Mouse (Mus musculus): ENCODE measurements at regions not wholly inside any gene's neighbourhood (a gene's known extent, or its start where the extent isn't known, plus 50 kb on each side); places are given as distances from the start of the nearest gene placed in this dataset.

GRCm38 (mm10) chr4:89082838-89083237, 54.1 kb upstream of the Mtap start:
- Histone ChIP-seq H3K4me1 (no peaks in the 10 kb centered on the region), H3K9me3 (no peaks in the 10 kb centered on the region), H3K4me3 (no peak overlapping the region), H3K36me3 (replicated peaks) (no peaks in the 10 kb centered on the region), H3K27ac (no peak overlapping the region), H3K27me3 (ENCODE audit: poor library complexity, severe bottlenecking) (no peaks in the 10 kb centered on the region)
- WGBS: 82% methylated on average over 3 of the region's 3 CpGs
- DNase-seq (ENCODE audit: extremely low spot score, low spot score): no peak

- Histone ChIP-seq H3K27ac (no peak overlapping the region), H3K36me3 (replicated peaks) (no peaks in the 10 kb centered on the region), H3K9me3 (no peaks in the 10 kb centered on the region), H3K4me3 (no peak overlapping the region), H3K27me3 (ENCODE audit: poor library complexity, severe bottlenecking) (no peaks in the 10 kb centered on the region), H3K4me1 (peaks cover 15% of the 10 kb centered on the region)
- no peak for DNase-seq (ENCODE audit: extremely low spot score, low spot score)
- WGBS: 95% methylated on average over 9 of the region's 9 CpGs
Measured at GRCm38 (mm10) chr4:89078485-89078884, 58.4 kb upstream of the Mtap start.

GRCm38 (mm10) chr4:89074705-89075104, 62.2 kb upstream of the Mtap start:
- H3K27ac ChIP-seq: no peak overlapping the region
- peaks cover 15% of the 10 kb centered on the region for H3K4me1 ChIP-seq
- H3K36me3 ChIP-seq (replicated peaks): no peaks in the 10 kb centered on the region
- H3K4me3 ChIP-seq: no peak overlapping the region
- no peaks in the 10 kb centered on the region for H3K9me3 ChIP-seq
- no peaks in the 10 kb centered on the region for H3K27me3 ChIP-seq (ENCODE audit: poor library complexity, severe bottlenecking)
- 60% methylated on average over 4 of the region's 4 CpGs for WGBS
- no peak for DNase-seq (ENCODE audit: extremely low spot score, low spot score)

- Histone ChIP-seq H3K4me3 (no peak overlapping the region), H3K27me3 (ENCODE audit: poor library complexity, severe bottlenecking) (no peaks in the 10 kb centered on the region), H3K4me1 (peaks cover 11% of the 10 kb centered on the region), H3K27ac (no peak overlapping the region), H3K9me3 (no peaks in the 10 kb centered on the region), H3K36me3 (replicated peaks) (no peaks in the 10 kb centered on the region)
- no peak for DNase-seq (ENCODE audit: extremely low spot score, low spot score)
- WGBS: 86% methylated on average over 2 of the region's 2 CpGs
Measured at GRCm38 (mm10) chr4:89070430-89070829, 66.5 kb upstream of the Mtap start.

GRCm38 (mm10) chr4:89064401-89064800, 72.5 kb upstream of the Mtap start:
- Histone ChIP-seq H3K27me3 (ENCODE audit: poor library complexity, severe bottlenecking) (no peaks in the 10 kb centered on the region), H3K9me3 (no peaks in the 10 kb centered on the region), H3K4me1 (0 out of 2 replicates have a peak, but pooled peaks cover 5% of the 10 kb centered on the region), H3K36me3 (replicated peaks) (no peaks in the 10 kb centered on the region), H3K27ac (no peak overlapping the region), H3K4me3 (no peak overlapping the region)
- 73% methylated on average over 7 of the region's 7 CpGs for WGBS
- no peak for DNase-seq (ENCODE audit: extremely low spot score, low spot score)

- H3K4me3 ChIP-seq: no peak overlapping the region
- H3K4me1 ChIP-seq: 0 out of 2 replicates have a peak, but pooled peaks cover 5% of the 10 kb centered on the region
- 94% methylated on average over 1 of the region's 1 CpGs for WGBS
- DNase-seq (ENCODE audit: extremely low spot score, low spot score): no peak
- no peaks in the 10 kb centered on the region for H3K9me3 ChIP-seq
- H3K27ac ChIP-seq: no peak overlapping the region
- no peaks in the 10 kb centered on the region for H3K36me3 ChIP-seq (replicated peaks)
- no peaks in the 10 kb centered on the region for H3K27me3 ChIP-seq (ENCODE audit: poor library complexity, severe bottlenecking)
Measured at GRCm38 (mm10) chr4:89062384-89062783, 74.5 kb upstream of the Mtap start.

GRCm38 (mm10) chr4:89061619-89062018, 75.3 kb upstream of the Mtap start:
- 91% methylated on average over 4 of the region's 4 CpGs for WGBS
- Histone ChIP-seq H3K9me3 (no peaks in the 10 kb centered on the region), H3K4me1 (0 out of 2 replicates have a peak, but pooled peaks cover 5% of the 10 kb centered on the region), H3K27me3 (ENCODE audit: poor library complexity, severe bottlenecking) (no peaks in the 10 kb centered on the region), H3K27ac (no peak overlapping the region), H3K36me3 (replicated peaks) (no peaks in the 10 kb centered on the region), H3K4me3 (no peak overlapping the region)
- DNase-seq (ENCODE audit: extremely low spot score, low spot score): no peak

GRCm38 (mm10) chr4:89057573-89057972, 79.3 kb upstream of the Mtap start:
- H3K4me1 ChIP-seq: no peaks in the 10 kb centered on the region
- H3K27me3 ChIP-seq (ENCODE audit: poor library complexity, severe bottlenecking): no peaks in the 10 kb centered on the region
- H3K36me3 ChIP-seq (replicated peaks): no peaks in the 10 kb centered on the region
- DNase-seq (ENCODE audit: extremely low spot score, low spot score): no peak
- H3K9me3 ChIP-seq: no peaks in the 10 kb centered on the region
- H3K27ac ChIP-seq: no peak overlapping the region
- no peak overlapping the region for H3K4me3 ChIP-seq

- no peaks in the 10 kb centered on the region for H3K36me3 ChIP-seq (replicated peaks)
- no peaks in the 10 kb centered on the region for H3K4me1 ChIP-seq
- WGBS: 87% methylated on average over 1 of the region's 1 CpGs
- no peak for DNase-seq (ENCODE audit: extremely low spot score, low spot score)
- no peak overlapping the region for H3K4me3 ChIP-seq
- no peaks in the 10 kb centered on the region for H3K9me3 ChIP-seq
- no peak overlapping the region for H3K27ac ChIP-seq
- H3K27me3 ChIP-seq (ENCODE audit: poor library complexity, severe bottlenecking): no peaks in the 10 kb centered on the region
Measured at GRCm38 (mm10) chr4:89057135-89057534, 79.8 kb upstream of the Mtap start.

GRCm38 (mm10) chr4:89055969-89056368, 81.0 kb upstream of the Mtap start:
- Histone ChIP-seq H3K4me3 (no peak overlapping the region), H3K9me3 (no peaks in the 10 kb centered on the region), H3K4me1 (no peaks in the 10 kb centered on the region), H3K27ac (no peak overlapping the region), H3K27me3 (ENCODE audit: poor library complexity, severe bottlenecking) (no peaks in the 10 kb centered on the region), H3K36me3 (replicated peaks) (no peaks in the 10 kb centered on the region)
- WGBS: 91% methylated on average over 3 of the region's 3 CpGs
- DNase-seq (ENCODE audit: extremely low spot score, low spot score): no peak

GRCm38 (mm10) chr4:89053606-89054005, 83.3 kb upstream of the Mtap start:
- Histone ChIP-seq H3K27me3 (ENCODE audit: poor library complexity, severe bottlenecking) (no peaks in the 10 kb centered on the region), H3K9me3 (no peaks in the 10 kb centered on the region), H3K4me3 (no peak overlapping the region), H3K36me3 (replicated peaks) (no peaks in the 10 kb centered on the region), H3K4me1 (no peaks in the 10 kb centered on the region), H3K27ac (no peak overlapping the region)
- 68% methylated on average over 6 of the region's 6 CpGs for WGBS
- DNase-seq (ENCODE audit: extremely low spot score, low spot score): no peak

- WGBS: 68% methylated on average over 5 of the region's 5 CpGs
- Histone ChIP-seq H3K27ac (no peak overlapping the region), H3K4me1 (no peaks in the 10 kb centered on the region), H3K4me3 (no peak overlapping the region), H3K27me3 (ENCODE audit: poor library complexity, severe bottlenecking) (no peaks in the 10 kb centered on the region), H3K9me3 (no peaks in the 10 kb centered on the region), H3K36me3 (replicated peaks) (no peaks in the 10 kb centered on the region)
- DNase-seq (ENCODE audit: extremely low spot score, low spot score): no peak
Measured at GRCm38 (mm10) chr4:89051897-89052296, 85.0 kb upstream of the Mtap start.

GRCm38 (mm10) chr4:89050551-89051199, 86.2 kb upstream of the Mtap start:
- no peak overlapping the region for H3K4me3 ChIP-seq
- WGBS: 92% methylated on average over 4 of the region's 4 CpGs
- no peak overlapping the region for H3K27ac ChIP-seq
- no peaks in the 10 kb centered on the region for H3K4me1 ChIP-seq
- no peaks in the 10 kb centered on the region for H3K9me3 ChIP-seq
- no peaks in the 10 kb centered on the region for H3K27me3 ChIP-seq (ENCODE audit: poor library complexity, severe bottlenecking)
- no peak for DNase-seq (ENCODE audit: extremely low spot score, low spot score)
- H3K36me3 ChIP-seq (replicated peaks): no peaks in the 10 kb centered on the region
